Mouse (Mus musculus) kidney, postnatal 0 days (tissue): ENCODE measurements around the gene Poc1a. TPM values are rescaled to one million over a fixed set of nuclear protein-coding genes. Genes with fewer than 3 reads are reported as not detected.

Source experiments
- ATAC-seq: fragments of 200-750 bp; cut with Nextera tagmentation; replicated peaks from 2 replicates; pipeline ENCODE4 v1.8.0; 2017; ENCODE audit warnings: low read depth, moderate number of reproducible peaks, moderate TSS enrichment, moderate library complexity; ENCODE audit not compliant: low FRiP score
- DNase-seq: peaks from one replicate; pipeline ENCODE4 v3.0.0-alpha.2; 2016; ENCODE audit warnings: low spot score
- H3K27ac ChIP-seq: fragments of 300-500 bp; sonication (generic); 2 replicates; pipeline ENCODE4 v1.5.1; 2014; ENCODE audit warnings: mild to moderate bottlenecking
- H3K27me3 ChIP-seq: fragments of 300-500 bp; sonication (generic); 2 replicates; pipeline ENCODE4 v1.6.1; 2014; ENCODE audit warnings: low read length, mixed read lengths; ENCODE audit not compliant: insufficient read depth
- H3K36me3 ChIP-seq: fragments of 300-500 bp; sonication (generic); 2 replicates; pipeline ENCODE4 v1.6.1; 2014; ENCODE audit warnings: low read length, mixed read lengths; ENCODE audit not compliant: insufficient read depth
- H3K4me1 ChIP-seq: fragments of 300-500 bp; sonication (generic); replicated peaks from 2 replicates; pipeline ENCODE4 v1.6.1; 2014; ENCODE audit warnings: antibody characterized with exemption, low read length, mixed read lengths; ENCODE audit not compliant: insufficient read depth
- H3K4me2 ChIP-seq: fragments of 300-500 bp; sonication (generic); 2 replicates; pipeline ENCODE4 v1.6.1; 2014; ENCODE audit warnings: mild to moderate bottlenecking, low read length, moderate library complexity, mixed read lengths
- H3K4me3 ChIP-seq: fragments of 300-500 bp; sonication (generic); replicated peaks from 2 replicates; pipeline ENCODE4 v1.5.1; 2014; ENCODE audit warnings: low read depth, low read length
- H3K9ac ChIP-seq: fragments of 300-500 bp; sonication (generic); 2 replicates; pipeline ENCODE4 v1.6.1; 2014; ENCODE audit warnings: low read depth, low read length
- H3K9me3 ChIP-seq: fragments of 300-500 bp; sonication (generic); replicated peaks from 2 replicates; pipeline ENCODE4 v1.6.1; 2016; ENCODE audit warnings: low read length, inconsistent platforms, mixed read lengths
- CTCF ChIP-seq: IDR thresholded peaks from 2 replicates; pipeline ENCODE4 v1.5.1; 2016; ENCODE audit warnings: antibody characterized with exemption, low read depth, mild to moderate bottlenecking, moderate library complexity
- WGBS: fragments of 180-500 bp; shearing (Covaris S2); extraction: QIAGEN DNeasy Blood & Tissue Kit; methylation state at CpG from one replicate; pipeline ENCODE4 v1.1.7; 2014; 5-methylcytosine and 5-hydroxymethylcytosine counted together
- polyA plus RNA-seq: library from polyadenylated mRNA; unstranded; fragments of >200 nt; fragmentation: Nextera tagmentation; extraction: Ambion mirVana; gene quantifications from 2 replicates; pipeline ENCODE4 v1.2.1, GENCODE M21; 2015

The Poc1a gene
- polyA plus RNA-seq, 1 experiment from 2014 or later = 13.1 TPM

DNA sequence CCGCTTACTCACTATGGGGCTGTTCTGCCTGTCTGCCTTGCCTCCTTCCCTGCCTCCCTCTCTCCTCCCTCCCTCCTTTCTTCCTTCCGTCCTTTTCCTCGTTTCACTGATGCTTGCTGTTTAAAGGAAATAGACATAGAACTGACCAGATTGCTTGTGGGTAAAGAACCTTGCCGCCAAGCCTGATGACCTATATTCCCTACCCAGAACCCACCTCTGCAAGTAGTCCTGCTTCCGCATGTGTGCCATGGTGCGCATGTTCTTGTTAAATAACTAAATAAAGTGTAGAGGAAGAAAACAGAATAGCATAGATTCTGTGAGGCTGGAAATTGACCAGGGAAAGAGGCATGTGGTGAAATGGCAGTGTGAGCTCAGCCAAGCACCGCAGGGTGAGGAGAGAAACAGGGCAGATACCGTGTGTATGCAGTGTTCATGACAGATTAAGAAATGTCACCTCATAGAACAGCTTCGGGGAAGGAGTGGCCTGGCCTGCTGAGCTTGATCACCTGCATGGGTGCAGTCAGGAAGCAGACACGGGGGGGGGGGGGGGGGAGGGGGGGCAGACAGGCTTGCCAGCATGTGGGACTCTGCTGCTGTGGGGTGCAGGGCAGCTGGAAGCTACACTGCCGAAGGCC, 20.7 kb downstream of the Poc1a start:
- TF ChIP-seq CTCF = no peak
- H3K36me3 ChIP-seq = 0 out of 2 replicates have a peak, but pooled peaks cover 3% of the 10 kb centered on the region
- no peak overlapping the region for H3K4me2 ChIP-seq
- ATAC-seq (no peak), DNase-seq (no peak)
- H3K4me1 ChIP-seq = 0 out of 2 replicates have a peak, but pooled peaks cover 8% of the 10 kb centered on the region
- no peak overlapping the region for H3K27ac ChIP-seq
- no peak overlapping the region for H3K4me3 ChIP-seq
- no peak overlapping the region for H3K9ac ChIP-seq
- no peaks in the 10 kb centered on the region for H3K9me3 ChIP-seq
- no peaks in the 10 kb centered on the region for H3K27me3 ChIP-seq
- WGBS = 71% methylated on average over 10 of the region's 11 CpGs

DNA sequence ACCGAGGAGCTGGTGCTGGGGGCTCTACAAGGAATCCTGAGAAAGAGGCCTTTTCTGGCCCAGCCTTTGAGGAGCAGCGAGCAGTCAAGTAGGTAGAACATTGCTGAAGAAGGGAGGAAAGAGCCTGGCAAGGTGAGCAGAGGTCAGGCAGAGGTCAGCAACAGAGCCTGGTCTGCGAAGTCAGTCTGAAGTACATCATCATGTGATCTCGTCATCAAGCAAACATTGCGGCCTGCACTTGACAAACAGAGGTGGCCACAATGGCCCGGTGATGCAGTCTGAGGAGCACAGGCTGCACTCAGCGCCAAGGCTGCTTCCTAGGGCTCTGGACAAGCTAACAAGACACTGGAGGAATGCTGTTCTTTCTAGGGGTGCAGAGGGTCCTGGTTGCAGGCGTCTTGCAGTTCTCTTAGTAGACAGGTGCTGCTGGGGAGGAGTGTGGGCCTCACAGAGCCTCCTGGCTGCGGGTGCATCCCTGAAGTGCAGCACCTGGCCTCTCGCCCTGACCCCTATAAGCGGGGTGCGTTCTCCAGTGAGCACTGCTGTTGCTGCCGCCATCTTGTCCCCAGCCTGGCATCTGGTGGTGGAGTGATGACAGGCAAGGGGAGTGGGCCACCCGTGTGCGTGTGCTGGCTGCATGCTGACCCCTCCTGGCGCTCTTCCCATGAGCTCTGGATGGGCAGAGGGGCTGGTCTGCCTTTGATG, 21.7 kb downstream of the Poc1a start:
- Histone ChIP-seq H3K27me3 (no peaks in the 10 kb centered on the region), H3K4me3 (no peak overlapping the region), H3K9ac (no peak overlapping the region), H3K4me1 (0 out of 2 replicates have a peak, but pooled peaks cover 8% of the 10 kb centered on the region), H3K4me2 (no peak overlapping the region), H3K27ac (no peak overlapping the region), H3K36me3 (0 out of 2 replicates have a peak, but pooled peaks cover 3% of the 10 kb centered on the region), H3K9me3 (no peaks in the 10 kb centered on the region)
- ATAC-seq (no peak), DNase-seq (no peak)
- TF ChIP-seq CTCF = no peak
- 85% methylated on average over 16 of the region's 16 CpGs for WGBS

DNA sequence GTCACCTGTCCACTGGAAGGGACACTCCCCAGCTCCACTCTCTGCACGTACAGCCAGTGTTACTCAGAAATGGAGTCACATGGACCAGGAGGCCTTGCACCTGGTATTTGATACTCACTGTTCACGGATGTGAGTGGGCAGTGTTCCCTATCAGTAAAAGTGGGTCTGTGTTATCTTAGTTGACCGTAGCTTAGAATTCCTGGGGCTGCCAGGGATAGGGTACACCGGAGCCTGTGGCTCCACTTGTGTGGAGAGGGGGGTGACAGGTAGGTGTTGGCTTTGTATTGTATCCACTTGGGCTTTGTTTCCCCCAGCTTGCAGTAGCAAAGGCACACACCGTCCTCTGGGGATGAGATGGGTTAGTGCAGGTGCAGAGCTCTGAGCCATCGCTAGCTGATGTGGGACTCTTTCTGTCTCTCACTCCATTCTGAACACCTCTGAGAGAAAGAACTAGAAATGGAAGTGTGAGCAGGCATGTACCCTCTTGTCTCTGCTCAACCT, 22.6 kb downstream of the Poc1a start:
- no peak for DNase-seq
- H3K4me1 ChIP-seq = 0 out of 2 replicates have a peak, but pooled peaks cover 6% of the 10 kb centered on the region
- H3K36me3 ChIP-seq = 0 out of 2 replicates have a peak, but pooled peaks cover 3% of the 10 kb centered on the region
- TF ChIP-seq CTCF = no peak
- 84% methylated on average over 6 of the region's 6 CpGs for WGBS
- H3K4me3 ChIP-seq = no peak overlapping the region
- ATAC-seq = no peak
- H3K9me3 ChIP-seq = no peaks in the 10 kb centered on the region
- no peak overlapping the region for H3K9ac ChIP-seq
- no peak overlapping the region for H3K27ac ChIP-seq
- H3K4me2 ChIP-seq = no peak overlapping the region
- no peaks in the 10 kb centered on the region for H3K27me3 ChIP-seq

DNA sequence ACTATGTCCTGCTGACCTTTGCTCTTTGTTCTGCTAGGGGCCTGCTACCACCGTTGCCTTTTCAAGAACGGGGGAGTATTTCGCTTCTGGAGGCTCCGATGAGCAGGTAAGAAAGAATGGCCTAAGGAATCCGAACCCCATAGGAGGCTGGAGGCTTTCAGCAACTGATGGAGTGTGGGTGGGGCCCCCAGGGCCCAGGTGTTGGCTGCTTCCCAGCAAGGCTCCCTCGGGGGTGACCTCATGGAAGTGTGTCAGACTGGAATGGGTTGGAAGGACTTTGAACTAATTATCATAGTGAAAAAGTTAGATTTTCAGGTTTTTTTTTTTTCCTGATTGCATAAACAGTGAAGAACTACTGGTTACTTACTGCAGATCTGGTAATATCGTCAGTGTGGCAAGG, 24.4 kb downstream of the Poc1a start:
- DNase-seq (no peak), ATAC-seq (no peak)
- Histone ChIP-seq H3K4me3 (no peak overlapping the region), H3K9me3 (no peaks in the 10 kb centered on the region), H3K27ac (no peak overlapping the region), H3K36me3 (0 out of 2 replicates have a peak, but pooled peaks cover 3% of the 10 kb centered on the region), H3K4me1 (0 out of 2 replicates have a peak, but pooled peaks cover 5% of the 10 kb centered on the region), H3K9ac (no peak overlapping the region), H3K4me2 (no peak overlapping the region), H3K27me3 (no peaks in the 10 kb centered on the region)
- WGBS = 53% methylated on average over 7 of the region's 7 CpGs
- no peak for TF ChIP-seq CTCF

DNA sequence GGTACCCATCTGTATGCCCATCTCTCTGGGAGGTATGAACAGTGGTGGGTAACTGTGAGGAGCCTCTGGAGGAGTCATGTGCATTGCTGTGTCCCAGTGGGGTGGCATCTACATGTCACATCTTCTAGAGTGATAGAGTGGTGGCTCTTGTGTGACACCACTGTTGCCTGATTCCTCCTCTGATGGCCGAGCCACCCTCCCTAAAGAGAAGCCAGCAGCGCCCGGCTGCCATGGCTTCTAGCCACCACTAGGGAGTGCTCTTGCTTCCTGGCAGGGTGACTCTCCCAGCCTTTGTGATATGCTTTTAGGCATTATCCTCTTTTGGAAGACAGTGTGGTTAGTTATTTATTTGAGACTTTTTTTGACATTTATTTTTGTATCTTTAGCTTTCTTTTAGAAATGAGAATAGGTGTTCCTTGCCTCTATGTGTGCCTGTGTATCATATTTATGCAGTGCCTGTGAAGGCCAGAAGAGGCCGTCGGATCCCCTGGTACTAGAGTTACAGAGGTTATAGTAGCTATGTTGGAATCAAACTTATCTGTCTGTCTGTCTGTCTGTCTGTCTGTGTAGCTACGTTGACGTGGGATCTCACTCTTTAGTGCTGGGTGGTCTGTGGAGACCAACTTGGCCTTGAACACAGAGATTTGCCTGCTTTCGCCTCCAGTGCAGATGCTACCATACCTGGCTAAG, 25.9 kb downstream of the Poc1a start:
- peak; percentile 88 for DNase-seq

DNA sequence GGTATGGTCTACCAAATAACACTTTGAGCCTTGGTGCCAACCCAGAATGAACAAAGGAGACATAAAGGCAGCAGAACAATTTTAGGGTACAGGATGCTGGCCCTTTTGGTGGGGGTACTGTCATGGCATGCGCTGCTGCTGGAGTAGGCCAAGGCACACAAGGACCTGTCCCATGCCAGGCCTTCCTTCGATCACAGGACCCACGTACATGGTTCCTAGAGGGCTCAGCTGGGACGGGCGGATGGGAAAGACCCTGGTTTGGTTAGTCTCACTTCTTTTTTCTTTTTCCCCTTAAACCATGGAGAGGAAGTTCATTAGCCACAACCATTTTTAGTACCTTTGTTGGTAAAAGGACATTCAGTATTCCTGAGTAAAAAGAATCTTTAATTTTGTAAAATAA, 27.3 kb downstream of the Poc1a start:
- Histone ChIP-seq H3K27me3 (no peaks in the 10 kb centered on the region), H3K36me3 (0 out of 2 replicates have a peak, but pooled peaks cover 3% of the 10 kb centered on the region), H3K27ac (no peak overlapping the region), H3K4me1 (no peaks in the 10 kb centered on the region), H3K9ac (no peak overlapping the region), H3K4me3 (no peak overlapping the region), H3K4me2 (no peak overlapping the region), H3K9me3 (no peaks in the 10 kb centered on the region)
- ATAC-seq (no peak), DNase-seq (no peak)
- WGBS = 99% methylated on average over 5 of the region's 5 CpGs
- no peak for TF ChIP-seq CTCF

More for the DNA sequence above, 25.9 kb downstream of the Poc1a start:
- no peak overlapping the region for H3K4me2 ChIP-seq
- TF ChIP-seq CTCF = peak; percentile 93
- no peaks in the 10 kb centered on the region for H3K4me1 ChIP-seq
- no peaks in the 10 kb centered on the region for H3K27me3 ChIP-seq
- H3K36me3 ChIP-seq = 0 out of 2 replicates have a peak, but pooled peaks cover 3% of the 10 kb centered on the region
- no peaks in the 10 kb centered on the region for H3K9me3 ChIP-seq
- H3K9ac ChIP-seq = no peak overlapping the region
- 40% methylated on average over 8 of the region's 8 CpGs for WGBS
- no peak overlapping the region for H3K4me3 ChIP-seq
- H3K27ac ChIP-seq = no peak overlapping the region
- ATAC-seq = peak; percentile 44; the same call in 1 of the 2 replicates
